Mouse (Mus musculus) bone marrow, adult 2 months (tissue): ENCODE data around the gene Rnf115.

Source experiments
- CTCF ChIP-seq: fragments of 200-500 bp; IDR thresholded peaks from 2 replicates; pipeline ENCODE4 v1.5.1; 2011; ENCODE audit warnings: low read length, control low read depth; ENCODE audit not compliant: control insufficient read depth, insufficient read depth
- POLR2A ChIP-seq: fragments of 200-500 bp; IDR thresholded peaks from 2 replicates; pipeline ENCODE4 v1.6.1; 2011; ENCODE audit warnings: low read depth, mild to moderate bottlenecking, control low read depth, low read length, borderline replicate concordance; ENCODE audit not compliant: control insufficient read depth

DNA sequence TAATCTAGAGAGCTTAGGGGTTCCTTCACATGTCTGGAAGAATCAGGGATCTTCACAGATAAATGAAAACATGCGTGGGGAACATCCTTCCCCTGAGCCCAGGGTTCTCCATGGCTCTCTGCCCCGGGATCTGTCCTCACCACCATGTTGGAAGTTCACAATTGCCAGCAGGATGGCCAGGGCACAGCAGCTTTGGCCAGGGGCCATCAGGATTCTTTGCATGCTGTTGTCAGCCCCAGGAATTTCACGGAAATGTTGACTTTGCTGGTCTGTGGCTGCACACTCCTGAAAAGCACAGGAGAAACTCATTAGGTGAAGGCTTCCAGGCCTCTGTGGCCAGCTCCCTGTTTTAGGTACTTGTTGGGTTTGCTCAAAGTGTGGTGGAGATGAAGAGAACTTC lies 81.2 kb downstream of the Rnf115 start:
- no peak for TF ChIP-seq CTCF
- TF ChIP-seq POLR2A: no peak
